Mouse (Mus musculus): ENCODE results near the gene A830031A19Rik.

- TF ChIP-seq POLR2A (IDR thresholded peaks at IDR 0.05; ENCODE audit: insufficient read depth, low read depth, low read length) (no peak), EP300 (IDR thresholded peaks at IDR 0.05; ENCODE audit: insufficient read depth, low read depth, low read length) (no peak)
These were observed 9.2 kb upstream of the A830031A19Rik start for GRCm38 (mm10) chr11:24084077-24084476.

Data from heart, adult 2 months (tissue).